Mouse (Mus musculus): ENCODE data around the gene Fxyd3. TPM values are rescaled to one million over a fixed set of nuclear protein-coding genes. Genes with fewer than 3 reads are reported as not detected.

Gene Fxyd3
- polyA plus RNA-seq, 1 experiment: 34.7 TPM

DNA sequence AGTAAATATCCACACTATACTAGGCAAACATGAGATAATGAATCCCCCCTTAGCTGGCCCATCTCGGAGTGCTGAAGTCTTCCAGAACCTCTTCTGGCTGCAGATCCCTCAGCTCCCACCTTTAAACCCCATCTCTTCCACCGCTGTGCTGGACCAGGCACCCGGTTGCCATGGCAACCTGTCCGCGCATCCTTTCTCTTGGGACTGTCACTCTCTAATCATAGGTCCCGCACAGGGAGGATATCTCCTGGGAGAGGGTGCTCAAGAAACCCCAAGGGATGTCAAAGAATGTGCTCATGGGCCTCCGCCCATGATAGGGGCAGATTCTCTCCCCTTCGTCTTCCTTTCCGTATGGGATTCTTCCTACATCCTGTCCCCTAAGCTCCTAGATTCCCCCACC is 25.6 kb downstream of the Fxyd3 start:
- H3K36me3 ChIP-seq (ENCODE audit: control insufficient read depth, insufficient read depth, low read length): no peaks in the 10 kb centered on the region
- 14% methylated on average over 9 of the region's 9 CpGs for WGBS
- no peak overlapping the region for H3K4me3 ChIP-seq (ENCODE audit: control insufficient read depth, insufficient read depth, low read length)
- no peak for DNase-seq
- H3K27ac ChIP-seq (ENCODE audit: control insufficient read depth, insufficient read depth, low read length): no peak overlapping the region
- peaks cover 14% of the 10 kb centered on the region; the same call in 1 of the 2 replicates for H3K4me1 ChIP-seq (replicated peaks; ENCODE audit: control insufficient read depth, insufficient read depth, low read length)
- H3K27me3 ChIP-seq (ENCODE audit: control insufficient read depth, insufficient read depth, low read length): peaks cover 25% of the 10 kb centered on the region
- no peak for TF ChIP-seq CTCF (IDR thresholded peaks at IDR 0.05; ENCODE audit: borderline replicate concordance, control insufficient read depth, extremely low read depth, insufficient read depth, low read length, poor library complexity)
- TF ChIP-seq POLR2A (IDR thresholded peaks at IDR 0.05; ENCODE audit: control insufficient read depth, extremely low read depth, insufficient read depth, low read length, poor library complexity): no peak

DNA sequence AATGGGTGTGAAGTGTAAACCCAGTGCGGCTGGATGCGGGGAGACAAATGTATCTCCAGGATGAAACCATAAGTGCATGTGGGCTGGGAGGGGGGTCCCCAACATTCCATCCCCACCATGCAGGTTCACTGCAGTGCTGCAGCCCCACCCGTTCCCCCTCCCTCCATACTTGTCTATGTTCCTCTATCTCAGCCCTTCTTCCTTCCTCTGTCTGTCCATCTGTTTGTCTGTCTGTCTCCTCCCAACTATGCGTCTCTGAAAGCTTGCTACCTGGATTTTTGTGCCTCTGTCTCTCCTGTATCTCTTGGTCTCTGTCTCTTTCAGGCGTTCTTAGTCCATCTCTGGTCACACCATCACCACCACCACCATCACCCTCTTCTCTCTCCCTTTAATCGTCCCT is 26.0 kb downstream of the Fxyd3 start:
- no peak overlapping the region for H3K4me3 ChIP-seq (ENCODE audit: control insufficient read depth, insufficient read depth, low read length)
- H3K36me3 ChIP-seq (ENCODE audit: control insufficient read depth, insufficient read depth, low read length): no peaks in the 10 kb centered on the region
- WGBS: 8% methylated on average over 6 of the region's 6 CpGs
- TF ChIP-seq CTCF (IDR thresholded peaks at IDR 0.05; ENCODE audit: borderline replicate concordance, control insufficient read depth, extremely low read depth, insufficient read depth, low read length, poor library complexity) (no peak), POLR2A (IDR thresholded peaks at IDR 0.05; ENCODE audit: control insufficient read depth, extremely low read depth, insufficient read depth, low read length, poor library complexity) (no peak)
- DNase-seq: no peak
- H3K27me3 ChIP-seq (ENCODE audit: control insufficient read depth, insufficient read depth, low read length): peaks cover 25% of the 10 kb centered on the region
- no peak overlapping the region for H3K27ac ChIP-seq (ENCODE audit: control insufficient read depth, insufficient read depth, low read length)
- H3K4me1 ChIP-seq (replicated peaks; ENCODE audit: control insufficient read depth, insufficient read depth, low read length): peaks cover 14% of the 10 kb centered on the region; the same call in 1 of the 2 replicates

DNA sequence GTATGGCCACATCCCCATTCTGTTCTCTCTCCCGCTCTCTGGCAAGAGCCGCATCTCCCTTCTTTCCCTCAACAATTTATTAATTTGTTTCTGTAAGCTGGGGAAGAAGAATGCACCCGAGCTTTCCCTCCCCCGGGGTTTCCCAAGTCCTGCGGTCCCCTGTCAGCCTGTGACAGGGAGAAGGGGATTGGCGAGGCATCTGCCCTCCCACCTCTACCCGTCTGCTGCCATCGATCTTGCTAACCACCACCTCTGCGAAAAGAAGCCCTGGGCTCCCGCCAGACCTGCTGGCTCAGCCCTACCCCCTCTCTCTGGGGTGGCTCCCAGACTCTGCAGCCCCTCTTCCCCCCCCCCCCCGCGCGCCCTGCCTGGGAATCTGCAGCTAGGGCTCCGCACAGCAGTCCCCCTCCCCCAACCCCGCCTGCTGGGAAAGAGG is 26.6 kb downstream of the Fxyd3 start:
- no peaks in the 10 kb centered on the region for H3K36me3 ChIP-seq (ENCODE audit: control insufficient read depth, insufficient read depth, low read length)
- 8% methylated on average over 15 of the region's 15 CpGs for WGBS
- no peak for DNase-seq
- no peak overlapping the region for H3K27ac ChIP-seq (ENCODE audit: control insufficient read depth, insufficient read depth, low read length)
- peaks cover 14% of the 10 kb centered on the region; the same call in 1 of the 2 replicates for H3K4me1 ChIP-seq (replicated peaks; ENCODE audit: control insufficient read depth, insufficient read depth, low read length)
- peaks cover 25% of the 10 kb centered on the region for H3K27me3 ChIP-seq (ENCODE audit: control insufficient read depth, insufficient read depth, low read length)
- no peak overlapping the region for H3K4me3 ChIP-seq (ENCODE audit: control insufficient read depth, insufficient read depth, low read length)
- TF ChIP-seq CTCF (IDR thresholded peaks at IDR 0.05; ENCODE audit: borderline replicate concordance, control insufficient read depth, extremely low read depth, insufficient read depth, low read length, poor library complexity) (no peak), POLR2A (IDR thresholded peaks at IDR 0.05; ENCODE audit: control insufficient read depth, extremely low read depth, insufficient read depth, low read length, poor library complexity) (no peak)

DNA sequence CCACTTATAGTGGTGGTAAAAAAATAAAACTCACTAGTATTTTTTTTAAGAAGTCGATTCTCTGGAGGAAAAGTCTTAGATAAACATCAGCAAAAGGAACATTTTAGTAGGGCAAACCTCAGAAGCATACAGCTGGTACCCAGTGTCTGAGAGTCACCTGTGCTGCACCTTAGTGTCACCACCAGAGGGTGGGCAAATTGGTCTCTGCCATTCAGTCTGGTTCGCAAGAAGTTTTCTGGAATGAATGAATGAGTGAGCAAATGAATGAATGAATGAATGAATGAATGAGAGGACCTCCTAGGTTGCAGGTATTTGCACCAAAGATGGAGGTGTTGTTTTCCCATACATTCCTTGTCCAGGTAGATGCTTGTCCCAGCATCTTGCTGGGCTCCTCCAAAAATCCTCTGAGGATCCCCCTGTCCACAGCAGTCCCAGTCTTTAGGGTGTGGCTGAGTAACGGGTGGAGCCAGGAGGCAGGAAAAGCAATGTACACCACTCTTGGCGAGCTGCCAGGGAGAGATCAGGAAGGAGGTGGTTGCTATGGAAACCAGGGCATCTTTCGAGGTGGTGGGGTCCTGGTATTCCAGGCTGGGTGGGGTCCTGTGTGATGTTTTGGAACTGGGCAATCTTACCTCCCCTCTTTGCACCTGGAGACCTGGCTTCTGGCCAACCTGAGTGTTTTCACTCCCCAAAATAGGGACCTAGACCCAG is 27.2 kb downstream of the Fxyd3 start:
- WGBS: 17% methylated on average over 5 of the region's 5 CpGs
- Histone ChIP-seq H3K27me3 (ENCODE audit: control insufficient read depth, insufficient read depth, low read length) (peaks cover 25% of the 10 kb centered on the region), H3K27ac (ENCODE audit: control insufficient read depth, insufficient read depth, low read length) (no peak overlapping the region), H3K36me3 (ENCODE audit: control insufficient read depth, insufficient read depth, low read length) (no peaks in the 10 kb centered on the region), H3K4me1 (replicated peaks; ENCODE audit: control insufficient read depth, insufficient read depth, low read length) (peaks cover 15% of the 10 kb centered on the region; the same call in 1 of the 2 replicates), H3K4me3 (ENCODE audit: control insufficient read depth, insufficient read depth, low read length) (no peak overlapping the region)
- TF ChIP-seq POLR2A (IDR thresholded peaks at IDR 0.05; ENCODE audit: control insufficient read depth, extremely low read depth, insufficient read depth, low read length, poor library complexity) (no peak), CTCF (IDR thresholded peaks at IDR 0.05; ENCODE audit: borderline replicate concordance, control insufficient read depth, extremely low read depth, insufficient read depth, low read length, poor library complexity) (no peak)
- no peak for DNase-seq

DNA sequence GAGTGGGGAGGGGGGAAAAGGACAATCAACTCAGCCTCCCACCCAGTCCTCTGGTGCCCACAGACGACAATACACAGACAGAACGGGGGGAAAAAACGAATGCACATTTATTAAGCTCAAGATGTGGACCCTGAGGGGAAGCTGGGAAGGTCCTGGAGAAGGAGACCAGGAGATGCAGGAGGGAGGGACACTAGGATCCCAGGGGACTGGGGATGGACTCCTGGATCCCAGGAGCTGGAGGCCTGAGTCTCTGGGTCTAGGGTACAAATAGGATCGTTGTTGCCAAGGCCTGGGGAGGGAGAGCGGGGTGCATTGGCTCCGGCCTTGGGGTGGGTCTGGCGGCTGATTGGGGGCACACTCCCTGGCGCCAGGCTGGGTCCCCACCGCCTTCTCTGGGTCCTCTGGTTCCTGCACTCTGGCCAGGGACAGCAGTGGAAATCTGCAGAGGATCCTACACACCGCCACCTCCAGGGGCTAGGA is 34.0 kb downstream of the Fxyd3 start, which contains the start of gene Fxyd5:
TSS of gene Fxyd5 (minus strand) at position 51 of the 480 bp plus-strand sequence.
- Histone ChIP-seq H3K4me3 (ENCODE audit: control insufficient read depth, insufficient read depth, low read length) (peak within 1 kb of the TSS; percentile 61), H3K4me1 (replicated peaks; ENCODE audit: control insufficient read depth, insufficient read depth, low read length) (peaks cover 51% of the 10 kb centered on the region), H3K36me3 (ENCODE audit: control insufficient read depth, insufficient read depth, low read length) (no peaks in the 10 kb centered on the region), H3K27ac (ENCODE audit: control insufficient read depth, insufficient read depth, low read length) (peak within 1 kb of the TSS; percentile 69), H3K27me3 (ENCODE audit: control insufficient read depth, insufficient read depth, low read length) (no peaks in the 10 kb centered on the region)
- DNase-seq: no peak
- 59% methylated on average over 10 of the region's 10 CpGs for WGBS
- no peak for TF ChIP-seq POLR2A (IDR thresholded peaks at IDR 0.05; ENCODE audit: control insufficient read depth, extremely low read depth, insufficient read depth, low read length, poor library complexity)
- no peak for TF ChIP-seq CTCF (IDR thresholded peaks at IDR 0.05; ENCODE audit: borderline replicate concordance, control insufficient read depth, extremely low read depth, insufficient read depth, low read length, poor library complexity)

DNA sequence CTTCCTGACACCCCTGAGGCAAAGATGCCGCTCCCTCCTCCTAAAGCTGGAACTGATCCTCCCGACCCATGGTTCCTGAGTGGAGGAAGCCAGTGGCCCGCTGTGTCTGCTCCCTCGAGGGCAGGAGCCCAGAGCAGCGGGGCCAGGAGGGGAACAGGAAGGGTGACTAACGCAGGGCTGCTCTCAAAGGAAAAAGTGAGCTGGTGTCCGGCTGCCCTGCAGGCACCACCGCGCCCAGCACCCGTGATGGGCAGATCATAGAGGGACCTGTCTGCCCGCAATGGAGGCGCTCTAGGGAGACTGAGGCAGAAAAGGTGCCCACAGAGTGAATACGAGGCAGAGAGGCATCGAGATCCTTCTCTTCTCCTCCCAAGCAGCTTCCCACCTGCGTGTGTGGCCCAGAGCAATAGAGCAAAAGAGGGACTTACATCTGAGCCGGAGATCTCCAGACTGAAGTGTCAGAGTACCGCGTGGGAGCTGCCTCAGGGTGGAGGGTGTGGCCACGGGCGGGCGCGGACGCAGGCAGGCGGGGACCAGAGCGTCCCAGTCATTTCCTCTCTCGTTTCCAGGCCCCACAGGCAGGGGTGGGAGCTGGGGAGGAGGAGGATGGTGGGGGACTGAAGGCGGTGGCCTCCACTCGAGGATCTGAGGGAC is 34.7 kb downstream of the Fxyd3 start:
- H3K27ac ChIP-seq (ENCODE audit: control insufficient read depth, insufficient read depth, low read length): peak overlapping the region; percentile 69
- under 1% methylated on average over 28 of the region's 28 CpGs for WGBS
- H3K4me3 ChIP-seq (ENCODE audit: control insufficient read depth, insufficient read depth, low read length): peak overlapping the region; percentile 61
- DNase-seq: peak; percentile 78
- TF ChIP-seq POLR2A (IDR thresholded peaks at IDR 0.05; ENCODE audit: control insufficient read depth, extremely low read depth, insufficient read depth, low read length, poor library complexity) (no peak), CTCF (IDR thresholded peaks at IDR 0.05; ENCODE audit: borderline replicate concordance, control insufficient read depth, extremely low read depth, insufficient read depth, low read length, poor library complexity) (no peak)
- H3K4me1 ChIP-seq (replicated peaks; ENCODE audit: control insufficient read depth, insufficient read depth, low read length): peaks cover 57% of the 10 kb centered on the region
- H3K36me3 ChIP-seq (ENCODE audit: control insufficient read depth, insufficient read depth, low read length): no peaks in the 10 kb centered on the region
- H3K27me3 ChIP-seq (ENCODE audit: control insufficient read depth, insufficient read depth, low read length): no peaks in the 10 kb centered on the region

Measured in thymus, adult 2 months (tissue).